Mouse (Mus musculus): ENCODE results near the gene Cdkn2aipnl.

Cdkn2aipnl gene

GRCm38 (mm10) chr11:51967443-51968401 is at the start of gene Cdkn2aipnl:
Gene Cdkn2aipnl (plus strand): TSS chr11:51967661.
- DNase-seq (ENCODE audit: inconsistent age in 2 of 2, low spot score in 1 of 2), result peak; percentile 96 to 99

DNA sequence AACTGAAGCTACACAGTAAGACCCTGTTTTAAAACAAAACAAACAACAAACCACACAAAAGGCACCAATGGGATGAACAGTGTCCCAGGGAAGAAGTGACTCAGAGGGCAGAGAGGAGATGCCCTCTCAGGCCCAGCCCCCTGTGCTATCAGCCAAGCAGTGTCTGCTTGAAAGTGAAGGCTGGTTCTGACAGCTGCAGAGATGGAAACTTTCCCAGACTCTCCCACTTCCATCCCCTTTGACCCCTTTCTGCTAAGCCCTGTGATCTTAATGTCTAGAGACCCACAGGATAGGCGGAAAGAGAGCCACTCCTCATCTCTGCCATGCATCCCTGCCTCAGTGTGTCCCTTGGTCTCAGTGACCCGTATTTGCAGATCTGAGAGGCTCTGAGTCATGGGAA is 49.5 kb upstream of the Cdkn2aipnl start:
- DNase-seq (ENCODE audit: inconsistent age in 2 of 2, low spot score in 1 of 2), result peak; percentile 48 to 73

DNA sequence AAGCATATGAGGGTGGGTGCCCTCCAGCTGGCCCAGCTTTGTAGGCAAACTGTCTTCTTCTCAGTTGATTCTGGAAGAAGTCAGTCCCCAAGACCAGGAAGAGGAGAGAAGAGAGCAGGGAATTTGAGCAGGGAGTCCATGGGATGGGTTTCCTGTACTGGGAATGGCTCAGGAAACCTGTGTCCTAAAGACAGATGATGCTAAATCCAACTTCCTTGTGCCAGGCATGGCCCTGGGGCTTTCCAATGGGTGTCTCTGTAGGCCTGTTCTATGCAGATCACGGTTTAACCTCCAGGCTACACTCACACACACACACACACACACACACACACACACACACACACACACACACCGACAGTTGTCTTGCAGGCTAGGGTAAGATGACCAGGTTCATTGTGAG is 48.9 kb upstream of the Cdkn2aipnl start:
- DNase-seq (ENCODE audit: inconsistent age in 2 of 2, low spot score in 1 of 2), result peak in 1 of 2 experiments; percentile 46

DNA sequence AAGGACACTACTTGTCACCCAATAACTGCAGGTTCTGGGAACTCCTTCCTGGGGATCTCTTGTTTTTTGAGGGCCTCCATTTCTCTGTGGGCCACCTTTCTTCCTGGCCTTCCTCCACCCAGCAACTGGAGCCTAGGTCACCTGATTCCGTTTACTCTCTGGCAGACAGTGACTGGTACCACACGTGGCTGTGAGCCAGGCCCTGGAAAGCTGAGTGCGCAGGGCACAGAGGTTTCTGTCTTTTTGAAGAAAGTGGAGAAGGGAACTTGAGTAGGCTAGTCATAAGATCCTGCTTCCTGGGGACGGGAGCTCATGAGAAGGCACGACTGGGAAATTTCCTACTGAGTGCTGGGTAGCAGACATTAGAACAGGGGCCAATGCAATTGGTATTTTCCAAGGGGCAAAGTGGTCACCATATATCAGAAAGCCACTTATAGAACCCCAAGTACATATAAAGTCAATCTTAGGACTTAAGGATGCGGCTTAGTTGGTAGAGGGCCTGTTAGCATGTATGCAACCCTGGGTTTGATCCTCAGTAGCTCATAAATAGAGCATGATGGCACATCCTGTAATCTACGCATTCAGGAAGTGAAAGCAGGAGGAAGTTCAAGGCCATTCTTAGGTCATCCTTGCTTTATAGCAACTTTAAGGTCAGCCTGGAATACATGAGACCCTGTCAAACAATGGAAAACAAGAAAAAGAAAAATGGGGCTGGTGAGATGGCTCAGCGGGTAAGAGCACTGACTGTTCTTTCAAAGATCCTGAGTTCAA is 45.9 kb upstream of the Cdkn2aipnl start:
- peak; percentile 41 to 51 for DNase-seq (ENCODE audit: inconsistent age in 2 of 2, low spot score in 1 of 2)

DNA sequence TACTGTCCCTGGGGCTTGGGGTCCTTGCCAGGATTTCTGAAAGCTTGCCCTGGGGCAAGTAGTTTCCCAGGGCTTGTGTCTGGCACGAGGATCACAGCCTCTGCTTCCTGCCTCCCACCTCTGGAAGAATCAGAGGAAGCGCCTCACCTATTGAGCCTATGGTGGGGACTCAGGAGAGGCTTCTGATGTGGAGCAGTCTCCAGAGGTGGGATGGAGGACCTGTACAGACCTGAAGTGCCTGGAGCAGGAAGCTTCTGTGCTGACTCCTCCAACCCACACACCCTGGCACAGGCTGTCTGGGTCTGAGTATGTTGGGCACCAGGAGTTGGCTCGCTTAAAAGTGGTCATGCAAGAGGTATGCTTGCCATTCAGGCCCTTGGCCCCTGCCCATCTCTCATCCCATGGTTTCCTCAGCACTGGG is 45.0 kb upstream of the Cdkn2aipnl start:
- DNase-seq (ENCODE audit: inconsistent age in 2 of 2, low spot score in 1 of 2), result no peak

DNA sequence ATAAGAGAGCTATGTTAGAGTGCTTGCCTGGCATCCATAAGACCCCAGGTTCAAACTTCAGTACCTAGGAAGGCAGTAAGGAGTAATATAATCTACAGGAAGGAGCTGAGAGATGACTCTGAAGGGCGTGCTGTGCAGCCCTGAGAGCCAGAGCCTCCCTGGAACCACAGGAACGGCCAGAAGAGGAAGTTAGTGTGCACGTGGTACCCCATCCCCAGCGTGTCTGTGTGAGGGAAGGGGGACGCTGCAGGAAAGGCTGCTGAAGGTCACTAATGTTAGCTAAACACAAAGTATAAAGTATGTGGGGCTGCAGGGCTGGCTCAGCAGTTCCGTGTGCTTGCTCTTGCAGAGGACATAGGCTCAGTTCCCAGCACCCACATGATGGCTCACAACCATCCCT is 41.9 kb upstream of the Cdkn2aipnl start:
- DNase-seq (ENCODE audit: inconsistent age in 2 of 2, low spot score in 1 of 2), result no peak

DNA sequence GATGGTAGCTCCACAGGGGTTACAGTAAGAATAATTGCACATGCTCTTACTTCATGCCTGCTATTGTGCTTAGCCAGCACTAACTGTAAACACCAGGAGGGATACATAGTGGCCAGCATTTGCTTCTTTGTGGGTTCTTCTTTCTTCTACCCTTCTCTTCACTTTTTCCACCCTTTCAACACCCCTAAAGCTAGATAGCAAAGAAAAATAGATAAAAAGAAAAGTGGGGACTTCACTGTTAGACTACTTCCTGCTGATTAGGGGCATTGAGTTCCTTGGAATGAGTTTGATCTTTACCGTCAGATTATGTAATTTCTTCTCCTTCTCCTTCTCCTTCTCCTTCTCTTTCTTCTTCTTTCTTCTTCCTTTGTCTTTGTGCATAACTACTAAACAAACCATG is 41.1 kb upstream of the Cdkn2aipnl start:
- DNase-seq (ENCODE audit: inconsistent age in 2 of 2, low spot score in 1 of 2), result no peak

- no peak for DNase-seq (ENCODE audit: inconsistent age in 2 of 2, low spot score in 1 of 2)
Observed at GRCm38 (mm10) chr11:51927106-51927505, 40.4 kb upstream of the Cdkn2aipnl start.

- no peak for DNase-seq (ENCODE audit: inconsistent age in 2 of 2, low spot score in 1 of 2)
Observed at GRCm38 (mm10) chr11:51931138-51931537, 36.3 kb upstream of the Cdkn2aipnl start.

DNA sequence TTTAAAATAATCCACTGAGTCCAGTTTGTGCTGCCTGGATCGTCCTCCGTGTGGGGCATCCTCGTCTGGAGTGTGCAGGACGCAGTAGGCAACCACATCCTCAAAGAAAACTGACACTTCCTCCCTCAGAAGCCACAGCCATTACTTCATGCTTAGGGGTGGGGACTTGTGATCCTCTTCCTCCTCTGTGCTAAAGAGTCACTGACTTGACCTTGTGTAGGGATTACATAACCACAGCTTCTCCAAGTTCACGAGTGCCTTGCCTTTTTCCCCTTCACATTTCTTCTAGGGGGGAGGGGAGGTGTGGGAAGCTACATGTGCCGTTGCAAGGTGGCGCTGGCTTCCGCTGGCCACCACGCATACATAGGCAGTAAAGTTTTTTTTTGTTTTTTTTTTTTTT is 35.7 kb upstream of the Cdkn2aipnl start:
- DNase-seq (ENCODE audit: inconsistent age in 2 of 2, low spot score in 1 of 2), result peak in 1 of 2 experiments; percentile 59

GRCm38 (mm10) chr11:51934230-51934629 is 33.2 kb upstream of the Cdkn2aipnl start:
- DNase-seq (ENCODE audit: inconsistent age in 2 of 2, low spot score in 1 of 2), result peak in 1 of 2 experiments; percentile 45

DNA sequence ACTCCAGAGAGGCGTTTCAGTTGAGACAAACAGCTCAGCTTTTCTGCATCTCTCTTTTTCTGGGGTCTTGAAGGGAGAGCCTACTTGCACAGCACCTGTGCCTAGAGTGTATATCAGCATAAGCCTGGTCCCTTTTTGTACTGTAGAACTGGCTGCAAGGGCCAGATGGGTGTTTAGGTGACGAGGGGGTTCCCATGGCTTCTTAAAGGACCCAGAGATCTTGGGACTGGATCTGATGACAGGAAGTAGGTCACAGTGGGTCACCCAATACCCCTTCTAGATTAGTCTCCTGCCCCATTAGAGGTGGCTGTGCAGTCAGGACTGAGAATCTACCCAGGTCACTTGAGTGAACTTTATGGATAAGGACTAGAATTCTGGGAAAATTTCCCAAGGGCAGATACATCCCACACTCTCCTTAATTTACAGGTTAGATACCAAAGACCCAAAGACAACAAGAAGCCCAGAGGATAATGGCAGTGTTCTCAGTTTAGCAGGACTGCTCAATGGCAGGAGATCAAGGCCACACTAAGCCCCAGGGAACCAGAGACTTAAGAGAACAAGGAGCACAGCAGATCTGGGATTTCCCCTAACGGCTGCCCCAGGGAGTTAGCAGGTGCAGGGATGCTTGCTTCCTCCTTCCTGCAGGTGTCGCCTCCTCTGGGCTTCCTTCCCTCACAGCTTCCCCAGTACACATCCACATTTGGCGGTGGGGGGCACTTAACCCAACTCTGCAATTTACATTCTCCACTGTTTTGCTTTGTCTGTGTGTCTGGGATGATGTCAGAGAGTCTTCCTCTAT is 31.6 kb upstream of the Cdkn2aipnl start:
- DNase-seq (ENCODE audit: inconsistent age in 2 of 2, low spot score in 1 of 2), result no peak

DNA sequence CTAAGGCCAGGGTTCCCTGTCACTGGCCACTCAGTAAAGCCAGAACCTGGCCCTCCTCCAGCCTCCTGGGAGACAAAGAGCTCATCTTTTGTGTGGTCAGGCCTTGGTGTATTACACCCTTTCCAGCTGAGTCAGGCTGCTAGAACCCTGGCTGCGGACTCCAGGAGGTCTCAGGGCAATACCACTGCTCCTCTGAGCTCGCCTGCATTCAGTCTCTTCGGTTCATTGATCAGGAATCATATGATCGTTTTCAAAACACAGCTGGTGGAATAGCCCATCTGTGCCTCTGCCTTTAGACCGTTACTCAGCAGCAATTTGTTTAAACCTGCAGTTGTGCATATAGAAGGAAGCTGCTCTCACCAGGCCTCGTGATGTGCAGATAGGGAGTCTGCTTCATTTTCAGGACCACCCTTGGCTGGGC is 30.1 kb upstream of the Cdkn2aipnl start:
- DNase-seq (ENCODE audit: inconsistent age in 2 of 2, low spot score in 1 of 2), result no peak

DNA sequence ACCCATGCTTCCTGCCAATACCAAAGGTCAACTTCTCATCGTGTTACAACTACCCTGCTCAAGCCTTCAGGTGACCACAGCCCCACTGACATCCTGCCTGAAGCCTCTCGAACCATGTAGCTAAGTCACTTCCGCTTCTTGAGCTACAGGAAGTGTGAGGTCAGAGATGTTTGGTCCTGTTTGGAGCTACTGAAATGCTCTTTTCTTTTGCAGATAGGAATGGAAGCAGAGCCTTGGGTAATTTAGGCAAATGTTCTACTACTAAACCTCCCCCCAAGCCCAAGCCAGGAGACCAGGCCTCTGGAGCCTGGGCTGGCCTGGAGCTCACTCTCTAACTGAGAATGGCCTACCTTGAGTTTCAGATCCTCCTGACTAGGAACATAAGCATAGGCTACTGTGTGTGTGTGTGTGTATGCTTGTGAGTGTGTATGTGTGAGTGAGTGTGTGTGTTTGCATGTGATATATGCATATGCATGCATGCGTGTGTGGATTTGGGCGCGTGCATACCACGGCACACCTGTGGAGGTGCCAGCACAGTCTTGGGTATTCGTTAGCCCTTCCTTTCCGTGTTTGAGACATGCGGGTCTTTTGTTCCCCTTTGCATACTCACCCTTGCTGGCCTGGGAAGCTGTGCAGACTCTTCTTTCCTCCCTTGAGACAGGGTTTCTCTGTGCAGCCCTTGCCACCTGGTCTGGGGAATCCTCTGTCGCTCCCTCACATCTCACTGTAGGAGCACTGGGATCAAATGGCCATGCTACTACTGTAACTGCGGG is 28.5 kb upstream of the Cdkn2aipnl start:
- peak in 1 of 2 experiments; percentile 40 for DNase-seq (ENCODE audit: inconsistent age in 2 of 2, low spot score in 1 of 2)

GRCm38 (mm10) chr11:51939590-51939955 is 27.9 kb upstream of the Cdkn2aipnl start:
- DNase-seq (ENCODE audit: inconsistent age in 2 of 2, low spot score in 1 of 2), result no peak

DNA sequence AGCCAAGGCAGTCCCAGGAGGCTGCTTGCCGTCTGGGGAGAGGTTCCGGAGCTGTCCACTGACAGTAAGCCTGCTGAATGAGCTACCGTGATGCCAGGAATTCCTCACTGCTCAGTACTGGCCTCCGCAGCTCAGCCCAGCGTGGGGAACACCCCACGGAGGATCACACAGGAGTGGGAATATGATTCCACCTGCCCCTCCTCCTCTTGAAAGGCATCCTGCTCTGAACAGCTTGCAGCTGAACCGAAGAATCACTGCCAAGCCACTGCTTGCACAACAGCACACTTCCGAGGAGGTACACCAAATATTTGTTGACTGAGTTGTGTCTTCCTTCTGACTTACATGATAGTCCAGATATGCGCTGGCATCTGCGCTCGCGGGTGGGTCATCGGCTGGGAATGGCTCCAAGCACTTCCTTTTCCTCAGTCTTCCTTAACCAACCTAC is 26.9 kb upstream of the Cdkn2aipnl start:
- DNase-seq (ENCODE audit: inconsistent age in 2 of 2, low spot score in 1 of 2), result peak in 1 of 2 experiments; percentile 67

DNA sequence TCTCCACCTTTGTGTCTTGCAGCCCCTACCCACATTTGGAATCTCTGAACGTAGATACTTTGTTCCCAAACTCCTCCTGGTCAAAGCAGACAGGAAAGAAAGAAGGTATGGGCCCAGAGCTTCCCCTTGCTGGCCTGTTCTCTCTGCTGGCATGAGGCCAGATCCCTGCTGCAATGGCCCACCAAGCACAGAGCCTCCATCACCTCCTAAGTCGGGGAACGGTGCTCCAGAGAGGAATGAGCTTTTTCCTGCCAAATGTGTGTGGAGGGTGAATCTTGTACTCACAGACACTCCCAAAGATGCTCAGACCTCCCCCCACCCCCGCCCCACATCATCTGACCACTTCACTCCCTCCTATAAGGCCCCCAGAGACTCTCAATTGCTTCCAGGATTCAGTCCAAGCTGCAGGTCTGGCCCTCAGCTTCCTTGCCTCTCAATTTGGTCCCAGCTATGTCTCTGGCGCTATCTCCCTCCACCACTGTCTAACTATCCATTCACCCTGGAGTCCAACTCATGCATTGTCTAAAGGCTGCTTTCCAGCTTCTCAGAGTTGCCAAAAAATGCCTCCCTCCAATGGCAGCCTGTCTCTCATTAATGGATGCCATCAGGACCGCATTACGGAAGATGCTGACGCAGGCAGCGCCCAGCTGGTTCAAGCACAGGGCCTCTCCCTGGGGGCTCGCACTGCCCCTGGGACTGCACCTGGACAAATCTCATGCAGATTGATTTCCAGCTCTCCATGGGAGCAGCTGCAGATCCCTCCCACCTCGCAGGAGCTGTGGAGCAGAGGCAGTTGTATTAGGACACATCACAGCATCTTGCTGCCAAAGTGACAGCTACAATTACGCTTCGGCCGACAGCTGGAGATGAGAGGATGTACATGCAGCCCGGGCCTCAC is 24.6 kb upstream of the Cdkn2aipnl start:
- no peak for DNase-seq (ENCODE audit: inconsistent age in 2 of 2, low spot score in 1 of 2)

DNA sequence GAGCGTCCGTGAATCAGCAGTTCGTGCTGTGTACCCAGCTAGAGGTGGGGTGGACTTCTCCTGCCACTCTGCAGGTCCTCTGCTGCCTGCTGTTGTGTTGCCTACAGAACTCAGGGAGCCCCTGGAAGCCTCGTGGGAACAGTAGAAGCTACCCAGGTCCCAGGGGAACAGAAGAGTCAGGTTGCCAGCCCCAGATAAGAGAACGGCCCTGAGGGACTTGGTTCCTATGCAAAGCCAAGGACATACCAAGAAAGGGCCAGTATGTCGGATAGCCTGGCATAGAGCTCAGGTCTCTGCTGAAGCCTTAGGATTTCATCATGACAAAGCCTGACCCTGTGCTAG is 24.0 kb upstream of the Cdkn2aipnl start:
- DNase-seq (ENCODE audit: inconsistent age in 2 of 2, low spot score in 1 of 2), result no peak

GRCm38 (mm10) chr11:51944239-51944638 is 23.2 kb upstream of the Cdkn2aipnl start:
- DNase-seq (ENCODE audit: inconsistent age in 2 of 2, low spot score in 1 of 2), result no peak

All from adrenal gland, adult (tissue).